Mouse (Mus musculus): ENCODE measurements at regions not wholly inside any gene's neighbourhood (a gene's known extent, or its start where the extent isn't known, plus 50 kb on each side); places are given as distances from the start of the nearest gene placed in this dataset.

GRCm38 (mm10) chr8:126693642-126694041, 99.9 kb upstream of the Irf2bp2 start:
- TF ChIP-seq POLR2A (IDR thresholded peaks at IDR 0.05; ENCODE audit: low read depth, low read length), result no peak
- TF ChIP-seq CTCF (IDR thresholded peaks at IDR 0.05; ENCODE audit: extremely low read depth, insufficient read length, insufficient replicate concordance, low read depth, low read length), result no peak

All from small intestine, adult 2 months (tissue).